ENCODE assay signal across 8 mouse cellular contexts in the genomic region with DNA sequence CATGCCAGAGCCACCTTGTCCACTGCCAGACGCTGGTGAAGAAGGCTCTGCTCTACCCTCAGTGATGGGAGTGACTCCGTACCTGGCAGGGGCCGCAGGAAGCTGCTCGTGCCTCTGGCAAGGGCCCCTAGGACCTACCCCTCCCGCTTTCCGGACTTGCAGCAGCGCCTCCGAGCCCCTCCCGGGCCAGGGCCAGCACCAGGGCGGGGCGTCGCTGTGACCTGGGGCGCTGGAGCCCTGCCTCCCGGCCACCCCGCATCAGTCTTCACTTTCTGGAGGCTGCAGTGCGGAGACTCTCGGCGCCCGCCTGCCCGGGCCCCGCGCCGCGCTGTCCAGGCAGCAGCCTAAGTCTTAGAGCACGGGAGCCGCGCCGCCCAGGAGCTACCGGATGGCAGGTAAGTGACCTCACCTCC. TPM values are rescaled to one million over a fixed set of nuclear protein-coding genes. Genes with fewer than 3 reads are reported as not detected.
A peak's percentile ranks its signal among the peaks of the same experiment; 100 is the strongest.
DNase-seq lines count a peak whose midpoint lies in the region; ATAC-seq and TF ChIP-seq lines count a peak whose summit lies in the region.
"Had no signal": no experiment of that assay in that cellular context is flagged by ENCODE, and none has a peak within 500 bp of the region (broad histone marks: within the 10 kb centered on the region; RNA-seq: fewer than 3 reads in every experiment).

No protein-coding gene starts in this region.

- H3K4me1 ChIP-seq in spleen, adult 2 months (ENCODE audit: control insufficient read depth, insufficient read depth, insufficient read length) = no peaks in the 10 kb centered on the region
- H3K4me1 ChIP-seq in forebrain, embryonic 16.5 days (replicated peaks; ENCODE audit: control insufficient read depth, insufficient read depth, low read length) = peaks cover 3% of the 10 kb centered on the region
- H3K4me1 ChIP-seq in liver, embryonic 14.5 days (replicated peaks; ENCODE audit: control insufficient read depth in 2 of 2, insufficient read depth in 2 of 2, low read length in 1 of 2) = no peaks in the 10 kb centered on the region

- H3K27me3 ChIP-seq in spleen, adult 2 months (ENCODE audit: control insufficient read depth, insufficient read depth, low read length) = peaks cover 1% of the 10 kb centered on the region; the same call in 1 of the 2 replicates
- H3K27me3 ChIP-seq in forebrain, embryonic 16.5 days (replicated peaks; ENCODE audit: control insufficient read depth, insufficient read depth, low read length) = peaks cover 13% of the 10 kb centered on the region
- no peaks in the 10 kb centered on the region; the same call in none of the 2 replicates for H3K27me3 ChIP-seq in liver, embryonic 14.5 days (ENCODE audit: control insufficient read depth, insufficient read depth, low read length)

- peak overlapping the region; percentile 39 for H3K4me2 ChIP-seq in forebrain, embryonic 16.5 days (ENCODE audit: low read length)
- peak overlapping the region; percentile 28; the same call in 1 of the 2 replicates for H3K4me2 ChIP-seq in liver, embryonic 14.5 days (ENCODE audit: low read depth)

- no peaks in the 10 kb centered on the region for H3K36me3 ChIP-seq in spleen, adult 2 months (ENCODE audit: control insufficient read depth, insufficient read depth, low read length)
- H3K36me3 ChIP-seq in forebrain, embryonic 16.5 days (ENCODE audit: control insufficient read depth, insufficient read depth) = no peaks in the 10 kb centered on the region
- H3K36me3 ChIP-seq in liver, embryonic 14.5 days (replicated peaks; ENCODE audit: control insufficient read depth, insufficient read depth, low read depth) = no peaks in the 10 kb centered on the region

- 0 out of 2 replicates have a peak overlapping the region, but pooled peaks have one; percentile 11 for H3K4me3 ChIP-seq in spleen, adult 2 months (ENCODE audit: extremely low read depth, insufficient read depth, insufficient read length)
- H3K4me3 ChIP-seq in forebrain, embryonic 16.5 days (replicated peaks; ENCODE audit: low read length) = no peak overlapping the region; the same call in 1 of the 2 replicates
- H3K4me3 ChIP-seq in liver, embryonic 14.5 days (ENCODE audit: insufficient read depth in 1 of 2, low read depth in 2 of 2, low read length in 2 of 2) = no peak overlapping the region

- H3K9me3 ChIP-seq in forebrain, embryonic 16.5 days (ENCODE audit: control insufficient read depth, low read length) = no peaks in the 10 kb centered on the region
- H3K9me3 ChIP-seq in liver, embryonic 14.5 days (ENCODE audit: control insufficient read depth, low read length) = no peaks in the 10 kb centered on the region

- WGBS in spleen, adult 2 months = 4% methylated on average over 29 of the region's 29 CpGs
- WGBS in forebrain, embryonic 16.5 days = 4% methylated on average over 29 of the region's 29 CpGs
- 3% methylated on average over 29 of the region's 29 CpGs for WGBS in liver, embryonic 14.5 days (ENCODE audit: insufficient replicate concordance)

- TF ChIP-seq POLR2A in spleen, adult 2 months (IDR thresholded peaks at IDR 0.05; ENCODE audit: low read depth, low read length) = no peak

- H3K9ac ChIP-seq in forebrain, embryonic 16.5 days (replicated peaks; ENCODE audit: low read depth, low read length) = no peak overlapping the region
- no peak overlapping the region for H3K9ac ChIP-seq in liver, embryonic 14.5 days (replicated peaks)

- H3K27ac ChIP-seq in spleen, adult 2 months (ENCODE audit: insufficient read depth, low read length) = no peak overlapping the region
- H3K27ac ChIP-seq in forebrain, embryonic 16.5 days (ENCODE audit: low read length) = no peak overlapping the region
- H3K27ac ChIP-seq in liver, embryonic 14.5 days = no peak overlapping the region

- TF ChIP-seq CTCF in spleen, adult 2 months (IDR thresholded peaks at IDR 0.05; ENCODE audit: extremely low read depth, insufficient read depth, insufficient read length, insufficient replicate concordance) = no peak
- no peak for TF ChIP-seq CTCF in liver, embryonic 14.5 days (IDR thresholded peaks at IDR 0.05; ENCODE audit: low read depth)

- no peak for ATAC-seq in forebrain, embryonic 16.5 days
- ATAC-seq in liver, embryonic 14.5 days (ENCODE audit: insufficient read depth) = no peak

- no peak for TF ChIP-seq EP300 in liver, embryonic 14.5 days (IDR thresholded peaks at IDR 0.05; ENCODE audit: low read depth)

- no peak for DNase-seq in spleen, adult 2 months (ENCODE audit: low read depth in 1 of 2, low spot score in 2 of 2)
- no peak for DNase-seq in spleen, postnatal 14 days (ENCODE audit: low spot score in 2 of 2)
- no peak for DNase-seq in liver, embryonic 14.5 days (ENCODE audit: low read depth in 3 of 3, low spot score in 3 of 3)
- DNase-seq in urinary bladder, postnatal 14 days (ENCODE audit: low spot score) = no peak
- DNase-seq in cerebellum, adult 11 months = no peak
- no peak for DNase-seq in natural killer cell, adult 2 months (ENCODE audit: low spot score in 2 of 2)
- DNase-seq: right cerebral cortex, postnatal 4 days had no signal

RNA-seq across cellular contexts. Expression of a gene that starts 0.4 kb away (rescaled TPM):
- 3.9 and 4.3 TPM in 2 replicates for polyA plus RNA-seq in spleen, adult 2 months (2012; rRNA removed)
- polyA plus RNA-seq in forebrain, embryonic 16.5 days (2015; fragmentation: Nextera tagmentation; extraction: Ambion mirVana) = 0.61 TPM in 2 replicates
- polyA plus RNA-seq in liver, embryonic 14.5 days (2012; rRNA removed) = 0.64 and 0.74 TPM in 2 replicates
- 0.13 and 0.30 TPM in 2 replicates for polyA plus RNA-seq in liver, embryonic 14.5 days (2014; fragmentation: Nextera tagmentation; extraction: Ambion mirVana)

RNA-seq across cellular contexts. Expression of a gene that starts 18.3 kb away (rescaled TPM):
- polyA plus RNA-seq in spleen, adult 2 months (2012; rRNA removed) = 0.04 and 0.09 TPM in 2 replicates
- 4.2 and 6.1 TPM in 2 replicates for polyA plus RNA-seq in forebrain, embryonic 16.5 days (2015; fragmentation: Nextera tagmentation; extraction: Ambion mirVana)
- 0.04 and 0.11 TPM in 2 replicates for polyA plus RNA-seq in liver, embryonic 14.5 days (2012; rRNA removed)
- 0.03 and 0.09 TPM in 2 replicates for polyA plus RNA-seq in liver, embryonic 14.5 days (2014; fragmentation: Nextera tagmentation; extraction: Ambion mirVana)
